18 mouse cellular contexts compared by ENCODE assay signal in the genomic region with DNA sequence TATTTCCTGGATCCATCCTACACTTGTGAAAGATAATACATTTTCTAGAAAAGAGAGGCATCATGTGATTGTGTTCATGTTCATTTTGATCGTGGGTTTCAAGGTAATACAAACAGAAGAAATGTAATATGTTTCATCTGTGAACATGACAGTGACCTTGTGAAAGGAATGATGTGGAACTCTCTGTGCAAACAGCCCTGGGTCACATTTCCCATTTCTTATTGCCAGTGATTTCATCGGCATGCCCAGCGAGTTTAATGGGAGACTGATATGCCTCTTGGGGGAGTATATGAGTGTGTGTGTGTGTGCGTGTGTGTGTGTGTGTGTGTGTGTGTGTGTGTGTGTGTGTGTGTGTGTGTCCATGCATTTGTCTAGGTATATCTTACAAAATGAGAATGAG. TPM values are rescaled to one million over a fixed set of nuclear protein-coding genes. Genes with fewer than 3 reads are reported as not detected.
DNase-seq lines count a peak whose midpoint lies in the region; ATAC-seq and TF ChIP-seq lines count a peak whose summit lies in the region.
"Had no signal": no experiment of that assay in that cellular context is flagged by ENCODE, and none has a peak within 500 bp of the region (broad histone marks: within the 10 kb centered on the region; RNA-seq: fewer than 3 reads in every experiment).

No protein-coding gene starts in this region.

- no peak for TF ChIP-seq CTCF in liver, adult 2 months (IDR thresholded peaks at IDR 0.05; ENCODE audit: low read depth, low read length)

- no peak overlapping the region for H3K4me3 ChIP-seq in heart, embryonic 10.5 days
- H3K4me3 ChIP-seq in heart, embryonic 14.5 days (ENCODE audit: control insufficient read depth in 1 of 2, insufficient read depth in 1 of 2, low read depth in 1 of 2, low read length in 2 of 2), result no peak overlapping the region
- no peak overlapping the region for H3K4me3 ChIP-seq in liver, adult 2 months (ENCODE audit: insufficient read depth, low read depth, low read length)
- H3K4me3 ChIP-seq: embryonic facial prominence, embryonic 10.5 days; forebrain, embryonic 13.5 days; hindbrain, embryonic 12.5 days had no signal

- peaks cover 58% of the 10 kb centered on the region for H3K4me1 ChIP-seq in heart, embryonic 10.5 days
- H3K4me1 ChIP-seq in heart, embryonic 14.5 days (ENCODE audit: control insufficient read depth in 2 of 2, insufficient read depth in 2 of 2, low read length in 2 of 2), result peaks cover 21 to 66% of the 10 kb centered on the region in 2 experiments
- H3K4me1 ChIP-seq in liver, adult 2 months (ENCODE audit: control insufficient read depth, insufficient read depth, low read length), result peaks cover 28% of the 10 kb centered on the region
- H3K4me1 ChIP-seq: forebrain, embryonic 13.5 days; hindbrain, embryonic 12.5 days had no signal

- no peaks in the 10 kb centered on the region for H3K9me3 ChIP-seq in heart, embryonic 10.5 days
- H3K9me3 ChIP-seq in heart, embryonic 14.5 days (ENCODE audit: control insufficient read depth, low read length), result no peaks in the 10 kb centered on the region
- H3K9me3 ChIP-seq: embryonic facial prominence, embryonic 10.5 days; forebrain, embryonic 13.5 days; hindbrain, embryonic 12.5 days had no signal

- peaks cover 31% of the 10 kb centered on the region for H3K36me3 ChIP-seq in heart, embryonic 10.5 days
- peaks cover 58% of the 10 kb centered on the region for H3K36me3 ChIP-seq in heart, embryonic 14.5 days (ENCODE audit: control insufficient read depth, insufficient read depth, low read length)
- no peaks in the 10 kb centered on the region for H3K36me3 ChIP-seq in liver, adult 2 months (ENCODE audit: control insufficient read depth, insufficient read depth, low read length)
- H3K36me3 ChIP-seq: embryonic facial prominence, embryonic 10.5 days; hindbrain, embryonic 12.5 days had no signal

- no peak for ATAC-seq in heart, embryonic 14.5 days (ENCODE audit: insufficient number of reproducible peaks, insufficient read depth, low FRiP score, low read depth)
- ATAC-seq: forebrain, embryonic 13.5 days; forebrain, postnatal 0 days; hindbrain, embryonic 16.5 days; inflammation-experienced regulatory T-cells, adult 6 months; intestine, postnatal 0 days had no signal

- no peaks in the 10 kb centered on the region for H3K27me3 ChIP-seq in heart, embryonic 10.5 days (ENCODE audit: insufficient read depth, poor library complexity, severe bottlenecking)
- H3K27me3 ChIP-seq in heart, embryonic 14.5 days (ENCODE audit: control insufficient read depth, insufficient read depth, low read length), result no peaks in the 10 kb centered on the region
- no peaks in the 10 kb centered on the region for H3K27me3 ChIP-seq in liver, adult 2 months (ENCODE audit: control insufficient read depth, insufficient read depth, low read length)
- H3K27me3 ChIP-seq: forebrain, embryonic 13.5 days had no signal

- H3K4me2 ChIP-seq in heart, embryonic 14.5 days (ENCODE audit: low read length), result peak overlapping the region; percentile 70
- H3K4me2 ChIP-seq: forebrain, embryonic 13.5 days; hindbrain, embryonic 12.5 days had no signal

- no peaks in the 10 kb centered on the region; the same call in 1 of the 2 replicates for H3K79me2 ChIP-seq in liver, adult 2 months (ENCODE audit: control insufficient read depth, insufficient read depth, low read length)

- 0 out of 2 replicates have a peak overlapping the region, but pooled peaks have one; percentile 42 for H3K9ac ChIP-seq in heart, embryonic 14.5 days (ENCODE audit: low read length)
- H3K9ac ChIP-seq in liver, adult 2 months (ENCODE audit: low read depth, low read length), result no peak overlapping the region; the same call in 1 of the 2 replicates
- H3K9ac ChIP-seq: forebrain, embryonic 13.5 days; forebrain, postnatal 0 days; hindbrain, embryonic 12.5 days had no signal

- DNase-seq in heart, embryonic 10.5 days (ENCODE audit: low spot score), result no peak
- no peak for DNase-seq in heart, adult 18-20 months
- DNase-seq in heart, postnatal 4 days, result no peak
- peak; percentile 87 for DNase-seq in liver, adult 2 months (ENCODE audit: extremely low read depth, low read depth, low spot score)
- no peak for DNase-seq in liver
- DNase-seq in testis, postnatal 14 days (ENCODE audit: low spot score), result no peak
- DNase-seq: adrenal gland, postnatal 10 days; forebrain, postnatal 0 days; gastrocnemius, postnatal 14 days; kidney, adult 8-10 months had no signal

- no peak for TF ChIP-seq POLR2A in liver, adult 2 months (IDR thresholded peaks at IDR 0.05; ENCODE audit: extremely low read depth, insufficient read depth, low read length)

- 76% methylated on average over 4 of the region's 4 CpGs for WGBS in heart, embryonic 10.5 days
- WGBS in heart, embryonic 14.5 days, result 60% methylated on average over 4 of the region's 4 CpGs
- 19% methylated on average over 4 of the region's 4 CpGs for WGBS in liver, adult 2 months

- H3K27ac ChIP-seq in heart, embryonic 10.5 days, result peak overlapping the region; percentile 79; the same call in 1 of the 2 replicates
- H3K27ac ChIP-seq in heart, embryonic 14.5 days (replicated peaks in 1 of 2; ENCODE audit: control insufficient read depth in 1 of 2, insufficient read depth in 1 of 2, low read depth in 2 of 2, low read length in 2 of 2), result peak overlapping the region; percentile 28 to 98
- peak overlapping the region; percentile 80 for H3K27ac ChIP-seq in liver, adult 2 months (replicated peaks; ENCODE audit: insufficient read depth, low read depth, low read length)
- H3K27ac ChIP-seq: embryonic facial prominence, embryonic 10.5 days; forebrain, embryonic 13.5 days; hindbrain, embryonic 12.5 days had no signal

RNA-seq across cellular contexts. Expression of gene Csrp3, which starts 6.3 kb away (rescaled TPM):
- 905 and 1,263 TPM in 2 replicates for polyA plus RNA-seq in heart, embryonic 10.5 days (2016; fragmentation: Nextera tagmentation; extraction: Ambion mirVana)
- 1,000 to 10,000 TPM; 1,990 to 2,288 TPM for total RNA-seq in heart, adult 18-20 months (2021)
- polyA plus RNA-seq in heart, embryonic 14.5 days (2014; fragmentation: Nextera tagmentation; extraction: Ambion mirVana), result 1,942 and 2,129 TPM in 2 replicates
- 1,000 to 10,000 TPM; 1,381 to 1,460 TPM for total RNA-seq in heart, postnatal 4 days (2021)
- 16.8 and 44.6 TPM in 2 replicates for total RNA-seq in liver, adult 2 months (2014; rRNA removed)
- polyA plus RNA-seq in liver, adult 2 months (2012; rRNA removed), result 10.9 and 11.4 TPM in 2 replicates
- total RNA-seq: forebrain, postnatal 0 days had no signal
- polyA plus RNA-seq: cerebellum, adult 2 months; forebrain, embryonic 13.5 days; forebrain, postnatal 0 days; inflammation-experienced regulatory T-cells, adult 6 months had no signal

RNA-seq across cellular contexts. Expression of gene E2f8, which starts 39.9 kb away (rescaled TPM):
- 21.9 and 25.4 TPM in 2 replicates for polyA plus RNA-seq in heart, embryonic 10.5 days (2016; fragmentation: Nextera tagmentation; extraction: Ambion mirVana)
- total RNA-seq in heart, adult 18-20 months (2021), result under 1 TPM; 0.45 to 0.82 TPM
- 16.6 and 16.9 TPM in 2 replicates for polyA plus RNA-seq in heart, embryonic 14.5 days (2014; fragmentation: Nextera tagmentation; extraction: Ambion mirVana)
- 10 to 100 TPM; 17.6 to 18.5 TPM for total RNA-seq in heart, postnatal 4 days (2021)
- total RNA-seq in liver, adult 2 months (2014; rRNA removed), result 0.83 and 1.1 TPM in 2 replicates
- 1.3 and 2.6 TPM in 2 replicates for polyA plus RNA-seq in liver, adult 2 months (2012; rRNA removed)

RNA-seq across cellular contexts. Expression of gene Zdhhc13, which starts 52.7 kb away (rescaled TPM):
- polyA plus RNA-seq in heart, embryonic 10.5 days (2016; fragmentation: Nextera tagmentation; extraction: Ambion mirVana), result 34.8 and 37.7 TPM in 2 replicates
- total RNA-seq in heart, adult 18-20 months (2021), result 10 to 100 TPM; 11.2 to 13.8 TPM
- polyA plus RNA-seq in heart, embryonic 14.5 days (2014; fragmentation: Nextera tagmentation; extraction: Ambion mirVana), result 34.6 and 36.2 TPM in 2 replicates
- 10 to 100 TPM; 21.2 to 22.6 TPM for total RNA-seq in heart, postnatal 4 days (2021)
- 6.2 and 7.7 TPM in 2 replicates for total RNA-seq in liver, adult 2 months (2014; rRNA removed)
- polyA plus RNA-seq in liver, adult 2 months (2012; rRNA removed), result 2.7 and 3.0 TPM in 2 replicates

Comparison
In these comparisons a context has a peak if more than half of its experiments do, and no peak if none do; other contexts are left out.
1. RNA of gene Csrp3, which starts 6.3 kb away (total RNA-seq): 1,990 to 2,288 TPM in heart, adult 18-20 months and 1,381 to 1,460 TPM in heart, postnatal 4 days; 16.8 to 44.6 TPM in liver, adult 2 months; every median in the first group is over 10 times any median in the second.
2. Peak in every context shown above with its lines, with median percentiles within 50 percentile points of each other: H3K27ac ChIP-seq.